Mouse (Mus musculus) cerebellum, adult 9-10 months (tissue): ENCODE data around the gene Rpap3.
A peak's percentile ranks its signal among the peaks of the same experiment; 100 is the strongest.

Source experiments
- DNase-seq: peaks from one replicate; pipeline ENCODE4 v3.0.0; 2022

Gene Rpap3

GRCm38 (mm10) chr15:97705211-97706050 is at the start of gene Rpap3:
Rpap3 (minus strand) TSS chr15:97705825.
- peak; percentile 81 for DNase-seq

- no peak for DNase-seq
These were observed 49.7 kb upstream of the Rpap3 start for GRCm38 (mm10) chr15:97755361-97755760.

- DNase-seq, result no peak
These were observed 48.9 kb upstream of the Rpap3 start for GRCm38 (mm10) chr15:97754476-97754875.

GRCm38 (mm10) chr15:97752491-97752890 is 46.9 kb upstream of the Rpap3 start:
- DNase-seq, result no peak

GRCm38 (mm10) chr15:97751676-97752075 is 46.1 kb upstream of the Rpap3 start:
- no peak for DNase-seq

- DNase-seq, result peak; percentile 36
These were observed 45.1 kb upstream of the Rpap3 start for GRCm38 (mm10) chr15:97750697-97751096.

- DNase-seq, result no peak
These were observed 44.2 kb upstream of the Rpap3 start for GRCm38 (mm10) chr15:97749841-97750240.

- DNase-seq, result no peak
These were observed 43.8 kb upstream of the Rpap3 start for GRCm38 (mm10) chr15:97749397-97749796.

- no peak for DNase-seq
These were observed 43.3 kb upstream of the Rpap3 start for GRCm38 (mm10) chr15:97748964-97749363.

GRCm38 (mm10) chr15:97748309-97748708 is 42.7 kb upstream of the Rpap3 start:
- DNase-seq, result no peak

GRCm38 (mm10) chr15:97747486-97747885 is 41.9 kb upstream of the Rpap3 start:
- DNase-seq, result no peak

- DNase-seq, result no peak
These were observed 41.1 kb upstream of the Rpap3 start for GRCm38 (mm10) chr15:97746748-97747147.

GRCm38 (mm10) chr15:97746278-97746677 is 40.7 kb upstream of the Rpap3 start:
- no peak for DNase-seq

GRCm38 (mm10) chr15:97745331-97745730 is 39.7 kb upstream of the Rpap3 start:
- DNase-seq, result no peak

- no peak for DNase-seq
These were observed 39.3 kb upstream of the Rpap3 start for GRCm38 (mm10) chr15:97744930-97745329.

GRCm38 (mm10) chr15:97743961-97744525 is 38.4 kb upstream of the Rpap3 start:
- DNase-seq, result no peak

- no peak for DNase-seq
These were observed 37.6 kb upstream of the Rpap3 start for GRCm38 (mm10) chr15:97743210-97743609.

GRCm38 (mm10) chr15:97742600-97742999 is 37.0 kb upstream of the Rpap3 start:
- DNase-seq, result no peak

- DNase-seq, result no peak
These were observed 36.4 kb upstream of the Rpap3 start for GRCm38 (mm10) chr15:97742074-97742473.

- DNase-seq, result no peak
These were observed 36.0 kb upstream of the Rpap3 start for GRCm38 (mm10) chr15:97741662-97742061.

- no peak for DNase-seq
These were observed 34.7 kb upstream of the Rpap3 start for GRCm38 (mm10) chr15:97740283-97740732.

GRCm38 (mm10) chr15:97738923-97739322 is 33.3 kb upstream of the Rpap3 start:
- no peak for DNase-seq

GRCm38 (mm10) chr15:97731988-97732387 is 26.4 kb upstream of the Rpap3 start:
- no peak for DNase-seq

GRCm38 (mm10) chr15:97731111-97731510 is 25.5 kb upstream of the Rpap3 start, which contains the start of gene Endou:
Endou (minus strand) TSS chr15:97731339.
- no peak for DNase-seq
